Mouse (Mus musculus) spleen, postnatal 0 days (tissue): ENCODE measurements around the gene Gm3642. TPM values are rescaled to one million over a fixed set of nuclear protein-coding genes. Genes with fewer than 3 reads are reported as not detected.

Source experiments
- polyA plus RNA-seq: library from polyadenylated mRNA; unstranded; fragments of >200 nt; fragmentation: Nextera tagmentation; extraction: Ambion mirVana; gene quantifications from 2 replicates; pipeline ENCODE4 v1.2.1, GENCODE M21; 2015

Gm3642 gene
- polyA plus RNA-seq, result not detected in 2 replicates

DNA sequence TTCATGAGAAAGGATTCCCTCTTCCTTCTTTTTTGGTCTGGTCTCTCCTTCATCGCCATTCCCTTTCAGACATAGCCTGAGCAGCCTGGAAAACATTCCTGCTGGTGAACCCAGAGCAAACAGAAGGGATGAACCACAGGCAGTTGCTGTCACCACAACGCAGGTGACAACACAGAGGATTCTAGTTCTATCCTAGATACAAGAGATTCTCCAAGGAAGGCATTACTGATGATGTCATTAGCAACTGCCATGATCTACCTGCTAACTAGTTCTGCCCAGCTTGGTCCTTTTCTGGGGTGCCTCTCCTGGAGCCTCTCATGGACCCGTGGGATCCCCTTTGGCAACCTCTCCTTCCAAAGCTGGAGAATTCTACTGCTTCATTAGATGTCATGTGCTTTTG, at the start of gene Gm3642:
Gm3642 (minus strand) TSS at position 101 of the 400 bp plus-strand sequence.

DNA sequence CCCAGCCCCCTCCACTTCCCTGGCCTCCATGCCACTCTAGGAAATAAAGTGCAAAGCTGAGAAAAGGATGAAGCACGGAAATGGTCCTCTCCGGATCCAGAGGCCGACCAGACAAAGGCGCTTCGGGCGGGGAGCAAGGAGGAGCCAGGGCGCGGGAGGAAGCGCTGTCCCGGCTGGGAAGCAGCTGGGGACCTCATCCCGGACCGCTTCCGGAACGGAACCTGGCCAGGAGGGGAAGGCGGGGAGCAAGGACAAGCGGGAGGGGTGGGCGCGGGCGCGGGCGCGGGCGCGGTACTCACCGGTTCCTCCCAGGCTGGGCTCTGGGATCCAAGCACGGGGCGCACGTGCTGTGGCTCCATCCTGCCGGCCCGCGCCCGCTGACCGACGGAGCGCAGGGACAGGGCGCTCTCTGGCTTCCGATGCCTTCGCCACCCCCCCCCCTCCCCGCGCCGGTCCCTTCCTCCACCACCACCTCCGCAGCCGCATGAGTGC, 49.5 kb upstream of the Gm3642 start, which contains the start of gene Gm3667:
Gm3667 (minus strand) TSS at position 442 of the 492 bp plus-strand sequence.

Other genes starting within 250 kb of the Gm3642 start
- 0.10 and 0.15 TPM in 2 replicates for gene Gm3629, start 249.7 kb downstream of the Gm3642 start, polyA plus RNA-seq
- gene Gm3460, start 217.9 kb downstream of the Gm3642 start, polyA plus RNA-seq, result not detected in 2 replicates
- not detected in 2 replicates for gene Gm10251, start 156.1 kb downstream of the Gm3642 start, polyA plus RNA-seq
- not detected in 2 replicates for gene Gm8050, start 120.1 kb downstream of the Gm3642 start, polyA plus RNA-seq
- 0.72 and 1.1 TPM in 2 replicates for gene Gm3636, start 98.0 kb downstream of the Gm3642 start, polyA plus RNA-seq
- gene Gm8362, start 65.9 kb downstream of the Gm3642 start, polyA plus RNA-seq, result not detected in 2 replicates
- gene Gm3667, start 49.7 kb upstream of the Gm3642 start, polyA plus RNA-seq, result 0.07 and 0.13 TPM in 2 replicates
- not detected in 2 replicates for gene Gm6356, start 133.5 kb upstream of the Gm3642 start, polyA plus RNA-seq
- 0.19 and 0.27 TPM in 2 replicates for gene Gm10406, start 187.1 kb upstream of the Gm3642 start, polyA plus RNA-seq
- gene Gm3685, start 204.7 kb upstream of the Gm3642 start, polyA plus RNA-seq, result 0.13 TPM in 1 of 2 replicates, not detected in the other